Mouse (Mus musculus) lung, postnatal 0 days (tissue): ENCODE measurements around the gene Add2. TPM values are rescaled to one million over a fixed set of nuclear protein-coding genes. Genes with fewer than 3 reads are reported as not detected.
A peak's percentile ranks its signal among the peaks of the same experiment; 100 is the strongest.

ENCODE experiments used
- ATAC-seq: fragments of 200-750 bp; cut with Nextera tagmentation; 2 replicates; pipeline ENCODE4 v1.8.0; 2017; ENCODE audit warnings: moderate library complexity
- DNase-seq: peaks from one replicate; pipeline ENCODE4 v3.0.0-alpha.2; 2016; ENCODE audit warnings: low spot score
- H3K27ac ChIP-seq: fragments of 300-500 bp; sonication (generic); 2 replicates; pipeline ENCODE4 v1.5.1; 2014; ENCODE audit warnings: antibody characterized with exemption, mild to moderate bottlenecking, low read length, mixed read lengths
- H3K27me3 ChIP-seq: fragments of 300-500 bp; sonication (generic); replicated peaks from 2 replicates; pipeline ENCODE4 v1.6.1; 2014; ENCODE audit warnings: low read length, mixed read lengths; ENCODE audit not compliant: insufficient read depth
- H3K36me3 ChIP-seq: fragments of 300-500 bp; sonication (generic); 2 replicates; pipeline ENCODE4 v1.6.1; 2014; ENCODE audit warnings: low read length, mixed read lengths; ENCODE audit not compliant: insufficient read depth
- H3K4me1 ChIP-seq: fragments of 300-500 bp; sonication (generic); 2 replicates; pipeline ENCODE4 v1.6.1; 2014; ENCODE audit warnings: antibody characterized with exemption, low read depth, low read length, mixed read lengths; ENCODE audit not compliant: insufficient read depth
- H3K4me2 ChIP-seq: fragments of 300-500 bp; sonication (generic); replicated peaks from 2 replicates; pipeline ENCODE4 v1.6.1; 2014; ENCODE audit warnings: low read depth, mild to moderate bottlenecking, low read length, moderate library complexity, mixed read lengths
- H3K4me3 ChIP-seq: fragments of 300-500 bp; sonication (generic); 2 replicates; pipeline ENCODE4 v1.5.1; 2014; ENCODE audit warnings: low read depth, low read length
- H3K9ac ChIP-seq: fragments of 300-500 bp; sonication (generic); replicated peaks from 2 replicates; pipeline ENCODE4 v1.6.1; 2014; ENCODE audit warnings: low read depth, mild to moderate bottlenecking
- H3K9me3 ChIP-seq: fragments of 300-500 bp; sonication (generic); 2 replicates; pipeline ENCODE4 v1.6.1; 2016; ENCODE audit warnings: low read length, mixed read lengths
- CTCF ChIP-seq: IDR thresholded peaks from 2 replicates; pipeline ENCODE4 v1.5.1; 2016; ENCODE audit warnings: antibody characterized with exemption, mild to moderate bottlenecking
- EP300 ChIP-seq: IDR thresholded peaks from 2 replicates; pipeline ENCODE4 v1.6.1; 2016; ENCODE audit warnings: antibody characterized with exemption, mild to moderate bottlenecking, control low read depth
- WGBS: fragments of 180-500 bp; shearing (Covaris S2); extraction: QIAGEN DNeasy Blood & Tissue Kit; methylation state at CpG from one replicate; pipeline ENCODE4 v1.1.7; 2014; 5-methylcytosine and 5-hydroxymethylcytosine counted together
- polyA plus RNA-seq: library from polyadenylated mRNA; unstranded; fragments of >200 nt; fragmentation: Nextera tagmentation; extraction: Ambion mirVana; gene quantifications from 2 replicates; pipeline ENCODE4 v1.2.1, GENCODE M21; 2015

Add2 gene
- polyA plus RNA-seq, 1 experiment from 2014 or later: 0.84 TPM

- H3K4me1 ChIP-seq: no peaks in the 10 kb centered on the region
- H3K9ac ChIP-seq: no peak overlapping the region
- H3K4me3 ChIP-seq: no peak overlapping the region
- ATAC-seq (no peak), DNase-seq (no peak)
- TF ChIP-seq EP300 (no peak), CTCF (no peak)
- no peaks in the 10 kb centered on the region for H3K9me3 ChIP-seq
- no peaks in the 10 kb centered on the region for H3K36me3 ChIP-seq
- no peak overlapping the region for H3K4me2 ChIP-seq
- WGBS: 75% methylated on average over 8 of the region's 8 CpGs
- H3K27ac ChIP-seq: no peak overlapping the region
- no peaks in the 10 kb centered on the region for H3K27me3 ChIP-seq
Measured at GRCm38 (mm10) chr6:86074538-86075204, 46.2 kb downstream of the Add2 start.

- Histone ChIP-seq H3K9me3 (no peaks in the 10 kb centered on the region), H3K4me1 (no peaks in the 10 kb centered on the region), H3K27ac (no peak overlapping the region), H3K4me2 (no peak overlapping the region), H3K4me3 (no peak overlapping the region), H3K27me3 (no peaks in the 10 kb centered on the region), H3K36me3 (no peaks in the 10 kb centered on the region), H3K9ac (no peak overlapping the region)
- TF ChIP-seq EP300: no peak
- WGBS: 80% methylated on average over 2 of the region's 2 CpGs
- DNase-seq: no peak
- no peak for ATAC-seq
Measured at GRCm38 (mm10) chr6:86076525-86076924, 48.0 kb downstream of the Add2 start.

DNA sequence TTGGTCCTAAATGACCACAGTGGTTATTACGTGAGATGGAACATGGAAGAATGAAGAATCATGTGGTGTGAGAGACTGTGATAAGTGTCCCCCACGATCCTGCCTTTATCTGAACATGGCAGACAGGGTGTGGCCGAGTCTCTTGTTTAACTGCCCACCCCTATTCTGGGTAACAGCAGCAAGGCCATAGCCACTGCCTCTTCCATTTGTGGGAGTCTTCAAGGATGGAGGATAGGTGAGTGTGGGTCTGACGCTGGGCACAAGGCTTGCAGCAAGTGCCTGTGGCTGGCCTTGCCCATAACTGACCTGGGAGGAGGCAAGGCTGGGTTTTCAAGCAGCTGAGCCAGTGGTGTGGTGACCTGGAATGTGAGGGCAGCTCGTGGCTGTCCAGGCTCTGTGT is 49.4 kb downstream of the Add2 start:
- WGBS: 55% methylated on average over 5 of the region's 5 CpGs
- Histone ChIP-seq H3K36me3 (no peaks in the 10 kb centered on the region), H3K4me2 (no peak overlapping the region), H3K27ac (no peak overlapping the region), H3K9ac (no peak overlapping the region), H3K27me3 (no peaks in the 10 kb centered on the region), H3K4me3 (no peak overlapping the region), H3K9me3 (no peaks in the 10 kb centered on the region), H3K4me1 (no peaks in the 10 kb centered on the region)
- no peak for TF ChIP-seq EP300
- TF ChIP-seq CTCF: no peak
- ATAC-seq: no peak
- no peak for DNase-seq

DNA sequence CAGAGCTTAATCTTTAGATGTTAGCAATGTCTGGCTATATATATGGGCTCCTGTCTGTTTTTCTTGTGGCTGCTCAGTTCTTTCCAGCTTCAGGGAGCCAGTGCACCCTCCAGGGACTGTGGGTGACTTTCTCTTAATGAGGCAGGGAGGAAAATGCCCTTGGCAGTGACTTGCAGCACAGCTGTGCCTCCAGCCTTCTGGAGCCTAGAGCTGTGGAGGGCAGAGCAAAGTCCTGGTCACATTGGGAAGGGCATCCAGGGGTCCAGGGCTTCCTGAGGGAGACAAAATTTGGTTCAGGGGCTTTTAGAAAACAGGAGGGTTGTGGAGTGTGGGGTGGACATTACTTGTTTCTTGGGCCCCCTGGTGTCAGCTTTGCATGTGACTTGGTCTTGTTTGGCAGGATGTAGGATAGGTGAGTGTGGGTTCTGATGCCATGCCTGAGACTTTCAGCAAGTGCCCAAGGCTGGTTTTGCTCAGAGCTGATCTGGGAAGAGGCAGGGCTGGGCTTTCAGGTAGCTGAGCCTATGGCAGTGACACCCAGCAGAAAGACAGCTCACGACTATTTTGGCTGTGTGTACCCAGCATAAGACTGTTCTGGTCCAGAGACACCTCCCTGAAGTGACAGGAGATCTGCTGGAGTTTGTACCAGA is 50.0 kb downstream of the Add2 start:
- 64% methylated on average over 1 of the region's 1 CpGs for WGBS

GRCm38 (mm10) chr6:86079323-86079722 is 50.8 kb downstream of the Add2 start:
- no peak for ATAC-seq
- H3K9ac ChIP-seq: no peak overlapping the region
- no peaks in the 10 kb centered on the region for H3K36me3 ChIP-seq
- no peak overlapping the region for H3K27ac ChIP-seq
- no peaks in the 10 kb centered on the region for H3K9me3 ChIP-seq
- H3K4me1 ChIP-seq: no peaks in the 10 kb centered on the region
- no peak overlapping the region for H3K4me3 ChIP-seq
- no peaks in the 10 kb centered on the region for H3K27me3 ChIP-seq
- no peak overlapping the region for H3K4me2 ChIP-seq
- DNase-seq: no peak
- TF ChIP-seq EP300: no peak
- no peak for TF ChIP-seq CTCF

More for the DNA sequence above, 50.0 kb downstream of the Add2 start:
- H3K4me2 ChIP-seq: no peak overlapping the region
- TF ChIP-seq CTCF: no peak
- H3K4me1 ChIP-seq: no peaks in the 10 kb centered on the region
- no peak overlapping the region for H3K9ac ChIP-seq
- H3K9me3 ChIP-seq: no peaks in the 10 kb centered on the region
- DNase-seq (no peak), ATAC-seq (no peak)
- H3K36me3 ChIP-seq: no peaks in the 10 kb centered on the region
- no peaks in the 10 kb centered on the region for H3K27me3 ChIP-seq
- no peak overlapping the region for H3K27ac ChIP-seq
- no peak overlapping the region for H3K4me3 ChIP-seq

DNA sequence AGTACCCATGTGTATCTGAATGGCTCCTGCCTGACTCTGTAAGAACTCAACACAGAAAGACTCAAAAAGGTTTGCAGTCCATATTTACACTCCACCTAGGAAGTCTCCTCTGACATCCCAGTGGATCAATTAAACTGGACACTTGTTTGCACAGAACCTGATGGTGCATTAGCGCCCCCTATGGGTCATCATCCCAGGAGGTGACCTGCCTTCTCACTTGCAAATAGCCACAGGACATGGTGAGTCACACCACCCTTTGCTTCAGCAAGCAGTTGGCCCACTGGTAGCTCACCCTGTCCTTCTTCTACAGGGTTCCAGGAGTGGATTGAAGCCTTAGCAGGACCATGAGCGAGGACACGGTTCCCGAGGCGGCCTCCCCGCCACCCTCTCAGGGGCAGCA is 57.0 kb downstream of the Add2 start:
- Histone ChIP-seq H3K9ac (no peak overlapping the region), H3K27ac (no peak overlapping the region), H3K9me3 (no peaks in the 10 kb centered on the region), H3K36me3 (no peaks in the 10 kb centered on the region), H3K27me3 (no peaks in the 10 kb centered on the region), H3K4me1 (no peaks in the 10 kb centered on the region), H3K4me2 (no peak overlapping the region), H3K4me3 (no peak overlapping the region)
- peak; percentile 55 for DNase-seq
- WGBS: 61% methylated on average over 6 of the region's 6 CpGs
- TF ChIP-seq CTCF (peak; percentile 83), EP300 (no peak)
- ATAC-seq: no peak
